Mouse (Mus musculus) MEL (cell line): ENCODE data around the gene Spaca6. TPM values are rescaled to one million over a fixed set of nuclear protein-coding genes. Genes with fewer than 3 reads are reported as not detected.

Experiments used
- DNase-seq: peaks from one replicate; pipeline ENCODE4 v3.0.0; 2011; ENCODE audit warnings: low read depth, low spot score
- H3K27ac ChIP-seq: 2 replicates; pipeline ENCODE4 v1.5.1; 2012; ENCODE audit warnings: low read depth, mild to moderate bottlenecking, control low read depth, low read length, moderate library complexity; ENCODE audit not compliant: control insufficient read depth
- H3K27me3 ChIP-seq, 2 experiments: fragments of 150-350 bp in 1 of 2; sonication (generic) in 1 of 2; 2 replicates each; pipeline ENCODE4 v1.6.1; 2012; ENCODE audit warnings: low read length in 2 of 2, mild to moderate bottlenecking in 2 of 2, improper control_type of control experiment in 1 of 2, moderate library complexity in 1 of 2; ENCODE audit not compliant: insufficient read depth in 2 of 2, control insufficient read depth in 1 of 2
- H3K36me3 ChIP-seq, 2 experiments: 2 replicates each; pipeline ENCODE4 v1.6.1; 2012 to 2014; ENCODE audit warnings: low read length in 2 of 2, improper control_type of control experiment in 1 of 2, inconsistent platforms in 1 of 2, mild to moderate bottlenecking in 1 of 2; ENCODE audit not compliant: insufficient read depth in 2 of 2, control insufficient read depth in 1 of 2
- H3K4me1 ChIP-seq, 2 experiments: fragments of 150-350 bp in 1 of 2; sonication (generic) in 1 of 2; 2 replicates each; pipeline ENCODE4 v1.6.1; 2012; ENCODE audit warnings: low read length in 2 of 2, improper control_type of control experiment in 1 of 2, mild to moderate bottlenecking in 1 of 2; ENCODE audit not compliant: insufficient read depth in 2 of 2, control insufficient read depth in 1 of 2
- H3K4me3 ChIP-seq, 2 experiments: fragments of 150-350 bp in 1 of 2; sonication (generic) in 1 of 2; 2 replicates each; pipeline ENCODE4 v1.5.1; 2012; ENCODE audit warnings: low read depth in 2 of 2, low read length in 2 of 2, mild to moderate bottlenecking in 2 of 2, moderate library complexity in 2 of 2, control low read depth in 1 of 2, improper control_type of control experiment in 1 of 2; ENCODE audit not compliant: control insufficient read depth in 1 of 2, insufficient read depth in 1 of 2
- H3K79me2 ChIP-seq: 2 replicates; pipeline ENCODE4 v1.6.1; 2012; ENCODE audit warnings: mild to moderate bottlenecking, low read length, moderate library complexity; ENCODE audit not compliant: control insufficient read depth, poor library complexity, insufficient read depth
- H3K9ac ChIP-seq: 2 replicates; pipeline ENCODE4 v1.6.1; 2012; ENCODE audit warnings: low read depth, mild to moderate bottlenecking, control low read depth, low read length, moderate library complexity; ENCODE audit not compliant: control insufficient read depth, poor library complexity, severe bottlenecking
- H3K9me3 ChIP-seq: fragments of 150-350 bp; sonication (generic); replicated peaks from 2 replicates; pipeline ENCODE4 v1.6.1; 2012; ENCODE audit warnings: mild to moderate bottlenecking, low read length, improper control_type of control experiment, moderate library complexity; ENCODE audit not compliant: insufficient read depth
- BHLHE40 ChIP-seq: IDR thresholded peaks from 2 replicates; pipeline ENCODE4 v1.6.1; 2012; ENCODE audit warnings: low read depth, mild to moderate bottlenecking, inconsistent platforms, low read length, improper control_type of control experiment, borderline replicate concordance
- CHD1 ChIP-seq: IDR thresholded peaks from 2 replicates; pipeline ENCODE4 v1.6.1; 2012; ENCODE audit warnings: low read depth, mild to moderate bottlenecking, inconsistent platforms, low read length, improper control_type of control experiment
- CHD2 ChIP-seq: IDR thresholded peaks from 2 replicates; pipeline ENCODE4 v1.6.1; 2011; ENCODE audit warnings: low read length, improper control_type of control experiment
- CTCF ChIP-seq, 3 experiments: IDR thresholded peaks in 2 of 3; conservative IDR thresholded peaks in 1 of 3; 2 replicates each; pipeline ENCODE4 v1.5.1; 2011 to 2012; ENCODE audit warnings: low read length in 3 of 3, low read depth in 2 of 3, mild to moderate bottlenecking in 2 of 3, improper control_type of control experiment in 1 of 3, inconsistent platforms in 1 of 3, mixed read lengths in 1 of 3, moderate library complexity in 1 of 3; ENCODE audit not compliant: control insufficient read depth in 1 of 3, insufficient read depth in 1 of 3, poor library complexity in 1 of 3, severe bottlenecking in 1 of 3
- E2F4 ChIP-seq: IDR thresholded peaks from 2 replicates; pipeline ENCODE4 v1.6.1; 2011; ENCODE audit warnings: low read depth, low read length, improper control_type of control experiment, borderline replicate concordance
- ELF1 ChIP-seq: IDR thresholded peaks from 2 replicates; pipeline ENCODE4 v1.6.1; 2014; ENCODE audit warnings: low read depth, mild to moderate bottlenecking, inconsistent platforms, low read length, improper control_type of control experiment, moderate library complexity
- GABPA ChIP-seq: IDR thresholded peaks from 2 replicates; pipeline ENCODE4 v1.6.1; 2012; ENCODE audit warnings: low read depth, mild to moderate bottlenecking, inconsistent platforms, low read length, improper control_type of control experiment, moderate library complexity
- MAZ ChIP-seq: IDR thresholded peaks from 2 replicates; pipeline ENCODE4 v1.6.1; 2012; ENCODE audit warnings: low read depth, mild to moderate bottlenecking, inconsistent platforms, low read length, improper control_type of control experiment
- MEF2A ChIP-seq: IDR thresholded peaks from 2 replicates; pipeline ENCODE4 v1.6.1; 2014; ENCODE audit warnings: low read depth, mild to moderate bottlenecking, inconsistent platforms, low read length, improper control_type of control experiment; ENCODE audit not compliant: poor library complexity, insufficient replicate concordance, severe bottlenecking; ENCODE audit errors: extremely low read depth
- MXI1 ChIP-seq: IDR thresholded peaks from 2 replicates; pipeline ENCODE4 v1.6.1; 2011; ENCODE audit warnings: mild to moderate bottlenecking, low read depth, low read length, improper control_type of control experiment
- MYB ChIP-seq: IDR thresholded peaks from 2 replicates; pipeline ENCODE4 v1.6.1; 2011; ENCODE audit warnings: mild to moderate bottlenecking, low read depth, low read length, improper control_type of control experiment
- NELFE ChIP-seq: IDR thresholded peaks from 2 replicates; pipeline ENCODE4 v1.6.1; 2011; ENCODE audit warnings: low read depth, low read length, improper control_type of control experiment
- POLR2A ChIP-seq, 2 experiments: IDR thresholded peaks; 2 replicates each; pipeline ENCODE4 v1.6.1; 2011 to 2012; ENCODE audit warnings: low read length in 2 of 2, mild to moderate bottlenecking in 2 of 2, control low read depth in 1 of 2, improper control_type of control experiment in 1 of 2, low read depth in 1 of 2, moderate library complexity in 1 of 2; ENCODE audit not compliant: control insufficient read depth in 1 of 2, insufficient read depth in 1 of 2, poor library complexity in 1 of 2
- POLR2AphosphoS2 ChIP-seq: IDR thresholded peaks from 2 replicates; pipeline ENCODE4 v1.6.1; 2011; ENCODE audit warnings: low read length, improper control_type of control experiment
- RCOR1 ChIP-seq: IDR thresholded peaks from 2 replicates; pipeline ENCODE4 v1.6.1; 2012; ENCODE audit warnings: low read depth, mild to moderate bottlenecking, inconsistent platforms, low read length, improper control_type of control experiment
- SMC3 ChIP-seq: IDR thresholded peaks from 2 replicates; pipeline ENCODE4 v1.6.1; 2011; ENCODE audit warnings: low read depth, low read length, improper control_type of control experiment
- TBP ChIP-seq: IDR thresholded peaks from 2 replicates; pipeline ENCODE4 v1.8.0; 2011; ENCODE audit warnings: low read depth, low read length, improper control_type of control experiment
- UBTF ChIP-seq: IDR thresholded peaks from 2 replicates; pipeline ENCODE4 v1.6.1; 2012; ENCODE audit warnings: low read depth, mild to moderate bottlenecking, inconsistent platforms, low read length, improper control_type of control experiment, moderate library complexity, borderline replicate concordance; ENCODE audit not compliant: insufficient read depth
- USF2 ChIP-seq, 2 experiments: IDR thresholded peaks; 2 replicates each; pipeline ENCODE4 v1.6.1; 2011 to 2012; ENCODE audit warnings: improper control_type of control experiment in 2 of 2, low read length in 2 of 2, borderline replicate concordance in 1 of 2, inconsistent platforms in 1 of 2, low read depth in 1 of 2, mild to moderate bottlenecking in 1 of 2; ENCODE audit not compliant: insufficient read depth in 1 of 2
- ZC3H11A ChIP-seq: IDR thresholded peaks from 2 replicates; pipeline ENCODE4 v1.6.1; 2012; ENCODE audit warnings: low read depth, mild to moderate bottlenecking, inconsistent platforms, low read length, improper control_type of control experiment
- ZMIZ1 ChIP-seq: IDR thresholded peaks from 2 replicates; pipeline ENCODE4 v1.6.1; 2012; ENCODE audit warnings: low read depth, mild to moderate bottlenecking, inconsistent platforms, low read length, improper control_type of control experiment, moderate library complexity
- polyA plus RNA-seq, 2 experiments: library from polyadenylated mRNA; stranded (reverse) in 1 of 2; unstranded in 1 of 2; fragments of >175 nt in 1 of 2; fragments of >200 nt in 1 of 2; gene quantifications; 2 replicates each; pipeline versions ENCODE4 v1.2.1 to v1.2.4; 2012; ENCODE audit warnings: low replicate concordance in 2 of 2, low read depth in 1 of 2; ENCODE audit not compliant: insufficient read length in 2 of 2, insufficient read depth in 1 of 2, missing spikeins in 1 of 2
- total RNA-seq: library from RNA; depleted of rRNA; stranded (reverse); fragments of 300-350 nt; gene quantifications from 2 replicates; pipeline ENCODE4 v1.2.3, GENCODE M21; 2012

Gene Spaca6
- total and polyA plus RNA-seq, 3 experiments: 1.0 to 6.4 TPM; not detected in 1

DNA sequence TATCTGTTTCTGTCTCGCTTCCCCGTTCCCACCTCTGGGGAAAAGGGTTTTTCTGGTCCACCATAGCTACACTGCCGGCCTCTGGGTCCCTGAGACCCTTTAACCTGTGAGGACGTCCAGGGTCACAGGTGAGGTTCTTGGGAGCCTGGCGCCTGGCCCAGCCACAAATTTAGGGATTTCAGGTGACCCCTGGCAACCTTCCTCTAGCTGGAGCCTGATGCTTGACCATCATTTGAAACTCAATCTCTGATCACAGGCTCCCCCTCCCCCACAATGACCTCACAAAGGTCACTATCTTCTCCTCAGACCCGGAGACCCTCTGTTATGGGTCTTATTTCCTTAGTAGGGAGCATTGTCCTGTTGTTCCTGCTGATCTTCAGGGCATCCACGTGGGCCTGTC lies 3.8 kb downstream of the Spaca6 start:
- Histone ChIP-seq H3K9ac (no peak overlapping the region), H3K79me2 (no peaks in the 10 kb centered on the region; the same call in 1 of the 2 replicates), H3K9me3 (no peaks in the 10 kb centered on the region), H3K27me3 (no peaks in the 10 kb centered on the region), H3K4me3 (no peak overlapping the region), H3K27ac (no peak overlapping the region), H3K36me3 (peaks cover 0 to 6% of the 10 kb centered on the region in 2 experiments; a peak in 2 of 4 replicates), H3K4me1 (peaks cover 2 to 14% of the 10 kb centered on the region in 2 experiments; a peak in 3 of 4 replicates)
- TF ChIP-seq UBTF (no peak), E2F4 (no peak), NELFE (no peak), TBP (no peak), CHD1 (no peak), RCOR1 (no peak), MYB (no peak), MXI1 (no peak), ZMIZ1 (no peak), SMC3 (no peak), GABPA (no peak), MAZ (no peak), MEF2A (no peak), ELF1 (no peak), POLR2AphosphoS2 (no peak), CTCF (IDR thresholded peaks at IDR 0.05 in 2 of 3, conservative IDR thresholded peaks at IDR 0.05 in 1 of 3; ENCODE audit: control insufficient read depth in 1 of 3, insufficient read depth in 1 of 3, low read depth in 2 of 3, low read length in 3 of 3, poor library complexity in 1 of 3, severe bottlenecking in 1 of 3) (no peak), POLR2A (IDR thresholded peaks at IDR 0.05; ENCODE audit: control insufficient read depth in 1 of 2, insufficient read depth in 1 of 2, low read depth in 1 of 2, low read length in 2 of 2, poor library complexity in 1 of 2) (no peak), CHD2 (no peak)
- no peak for DNase-seq

- DNase-seq: no peak
- Histone ChIP-seq H3K27ac (no peak overlapping the region), H3K4me3 (no peak overlapping the region), H3K9ac (no peak overlapping the region), H3K36me3 (peaks cover 0 to 9% of the 10 kb centered on the region in 2 experiments; a peak in 2 of 4 replicates), H3K27me3 (no peaks in the 10 kb centered on the region), H3K4me1 (0 out of 4 replicates have a peak, but pooled peaks cover 0 to 4% of the 10 kb centered on the region in 2 experiments), H3K79me2 (peaks cover 6% of the 10 kb centered on the region), H3K9me3 (no peaks in the 10 kb centered on the region)
- no peak for TF ChIP-seq ELF1
- no peak for TF ChIP-seq USF2 (IDR thresholded peaks at IDR 0.05; ENCODE audit: borderline replicate concordance in 1 of 2, insufficient read depth in 1 of 2, low read depth in 1 of 2, low read length in 2 of 2)
- TF ChIP-seq BHLHE40: no peak
- TF ChIP-seq ZC3H11A: no peak
- no peak for TF ChIP-seq RCOR1
Observed at GRCm38 (mm10) chr17:17834896-17835295, 7.9 kb downstream of the Spaca6 start.
